Mouse (Mus musculus): Measurements from ENCODE around the gene Eif4ebp2. TPM values are rescaled to one million over a fixed set of nuclear protein-coding genes. Genes with fewer than 3 reads are reported as not detected.
A peak's percentile ranks its signal among the peaks of the same experiment; 100 is the strongest.

Eif4ebp2 gene
- polyA plus RNA-seq, 1 experiment from 2014 or later = 91.5 TPM

- no peak for DNase-seq (ENCODE audit: low spot score)
These were observed 33.3 kb downstream of the Eif4ebp2 start for GRCm38 (mm10) chr10:61419146-61419545.

GRCm38 (mm10) chr10:61418131-61418900, 34.1 kb downstream of the Eif4ebp2 start:
- DNase-seq (ENCODE audit: low spot score) = no peak

GRCm38 (mm10) chr10:61417672-61418071, 34.8 kb downstream of the Eif4ebp2 start, which contains the start of gene Nodal:
Gene Nodal, plus strand, starts transcription at chr10:61417972.
- DNase-seq (ENCODE audit: low spot score) = no peak

GRCm38 (mm10) chr10:61417046-61417445, 35.4 kb downstream of the Eif4ebp2 start:
- no peak for DNase-seq (ENCODE audit: low spot score)

- DNase-seq (ENCODE audit: low spot score) = no peak
These were observed 35.9 kb downstream of the Eif4ebp2 start for GRCm38 (mm10) chr10:61416561-61416960.

- no peak for DNase-seq (ENCODE audit: low spot score)
These were observed 36.6 kb downstream of the Eif4ebp2 start for GRCm38 (mm10) chr10:61415890-61416289.

- no peak for DNase-seq (ENCODE audit: low spot score)
These were observed 37.2 kb downstream of the Eif4ebp2 start for GRCm38 (mm10) chr10:61415240-61415639.

- no peak for DNase-seq (ENCODE audit: low spot score)
These were observed 39.4 kb downstream of the Eif4ebp2 start for GRCm38 (mm10) chr10:61412910-61413625.

GRCm38 (mm10) chr10:61410193-61410592, 42.3 kb downstream of the Eif4ebp2 start:
- DNase-seq (ENCODE audit: low spot score) = no peak

- no peak for DNase-seq (ENCODE audit: low spot score)
These were observed 42.7 kb downstream of the Eif4ebp2 start for GRCm38 (mm10) chr10:61409776-61410175.

GRCm38 (mm10) chr10:61405958-61406357, 46.5 kb downstream of the Eif4ebp2 start:
- DNase-seq (ENCODE audit: low spot score) = no peak

GRCm38 (mm10) chr10:61402911-61403310, 49.5 kb downstream of the Eif4ebp2 start:
- DNase-seq (ENCODE audit: low spot score) = no peak

GRCm38 (mm10) chr10:61402480-61402879, 50.0 kb downstream of the Eif4ebp2 start:
- DNase-seq (ENCODE audit: low spot score) = no peak

- DNase-seq (ENCODE audit: low spot score) = no peak
These were observed 52.1 kb downstream of the Eif4ebp2 start for GRCm38 (mm10) chr10:61400407-61400806.

- DNase-seq (ENCODE audit: low spot score) = peak; percentile 73
These were observed 53.2 kb downstream of the Eif4ebp2 start for GRCm38 (mm10) chr10:61399156-61399734.

- DNase-seq (ENCODE audit: low spot score) = no peak
These were observed 54.3 kb downstream of the Eif4ebp2 start for GRCm38 (mm10) chr10:61398125-61398524.

- DNase-seq (ENCODE audit: low spot score) = no peak
These were observed 57.9 kb downstream of the Eif4ebp2 start for GRCm38 (mm10) chr10:61394476-61395136.

- DNase-seq (ENCODE audit: low spot score) = no peak
These were observed 59.9 kb downstream of the Eif4ebp2 start for GRCm38 (mm10) chr10:61392584-61392983.

GRCm38 (mm10) chr10:61390148-61390547, 62.3 kb downstream of the Eif4ebp2 start:
- DNase-seq (ENCODE audit: low spot score) = no peak

GRCm38 (mm10) chr10:61389020-61389419, 63.4 kb downstream of the Eif4ebp2 start:
- DNase-seq (ENCODE audit: low spot score) = no peak

- DNase-seq (ENCODE audit: low spot score) = no peak
These were observed 66.2 kb downstream of the Eif4ebp2 start for GRCm38 (mm10) chr10:61386284-61386683.

GRCm38 (mm10) chr10:61385174-61385573, 67.3 kb downstream of the Eif4ebp2 start:
- DNase-seq (ENCODE audit: low spot score) = no peak
